Comparison of ENCODE assay signal across 23 mouse cellular contexts in the genomic region with DNA sequence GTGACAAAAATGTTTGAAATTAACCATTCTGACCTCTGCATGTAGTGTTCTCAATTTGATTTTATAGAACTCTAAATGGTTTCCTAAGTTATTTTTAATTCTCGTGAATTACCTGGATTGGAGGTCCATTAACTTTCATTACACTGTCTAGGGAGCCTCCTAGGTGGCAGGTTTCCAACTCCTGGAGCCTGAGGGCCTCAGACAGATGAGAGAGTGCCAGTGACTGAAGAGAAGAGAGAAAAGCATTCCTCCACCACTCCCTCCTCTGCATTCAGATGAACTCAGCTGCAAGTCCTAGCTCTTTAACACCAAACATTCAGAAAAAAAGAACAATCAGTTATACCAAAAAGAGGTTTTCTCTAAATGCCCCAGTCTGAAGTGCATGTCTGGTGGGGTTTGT.
A peak's percentile ranks its signal among the peaks of the same experiment; 100 is the strongest.
DNase-seq lines count a peak whose midpoint lies in the region; ATAC-seq and TF ChIP-seq lines count a peak whose summit lies in the region.
"Had no signal": no experiment of that assay in that cellular context is flagged by ENCODE, and none has a peak within 500 bp of the region (broad histone marks: within the 10 kb centered on the region; RNA-seq: fewer than 3 reads in every experiment).

No protein-coding gene starts in this region.

- no peaks in the 10 kb centered on the region for H3K36me3 ChIP-seq in forebrain, embryonic 14.5 days (ENCODE audit: control insufficient read depth, insufficient read depth, low read length)
- no peaks in the 10 kb centered on the region for H3K36me3 ChIP-seq in forebrain, embryonic 16.5 days (ENCODE audit: control insufficient read depth, insufficient read depth)
- no peaks in the 10 kb centered on the region for H3K36me3 ChIP-seq in midbrain, embryonic 16.5 days (ENCODE audit: control insufficient read depth, insufficient read depth, low read length)
- no peaks in the 10 kb centered on the region for H3K36me3 ChIP-seq in midbrain, embryonic 11.5 days (ENCODE audit: control insufficient read depth, insufficient read depth, low read length)
- no peaks in the 10 kb centered on the region for H3K36me3 ChIP-seq in neural tube, embryonic 14.5 days (ENCODE audit: control insufficient read depth, insufficient read depth, low read length)
- H3K36me3 ChIP-seq in kidney, adult 2 months (ENCODE audit: control insufficient read depth, insufficient read depth, low read length): no peaks in the 10 kb centered on the region
- H3K36me3 ChIP-seq: forebrain, embryonic 12.5 days; hindbrain, embryonic 15.5 days had no signal

- intact Hi-C loops in left cerebral cortex, adult 2 months (cut with DNase I): no loop called here

- H3K9ac ChIP-seq in forebrain, embryonic 14.5 days (ENCODE audit: low read length): no peak overlapping the region
- no peak overlapping the region for H3K9ac ChIP-seq in forebrain, embryonic 16.5 days (replicated peaks; ENCODE audit: low read depth, low read length)
- H3K9ac ChIP-seq in midbrain, embryonic 16.5 days (ENCODE audit: low read depth, low read length): no peak overlapping the region
- no peak overlapping the region for H3K9ac ChIP-seq in midbrain, embryonic 11.5 days (ENCODE audit: low read length)
- H3K9ac ChIP-seq in neural tube, embryonic 14.5 days (replicated peaks; ENCODE audit: low read depth, low read length): no peak overlapping the region
- H3K9ac ChIP-seq: forebrain, embryonic 12.5 days; hindbrain, embryonic 15.5 days had no signal

- H3K27ac ChIP-seq in forebrain, embryonic 14.5 days (ENCODE audit: low read depth, low read length): no peak overlapping the region
- no peak overlapping the region for H3K27ac ChIP-seq in forebrain, embryonic 16.5 days (ENCODE audit: low read length)
- no peak overlapping the region for H3K27ac ChIP-seq in midbrain, embryonic 16.5 days (ENCODE audit: low read length)
- no peak overlapping the region for H3K27ac ChIP-seq in midbrain, embryonic 11.5 days (ENCODE audit: low read depth, low read length)
- H3K27ac ChIP-seq in neural tube, embryonic 14.5 days (ENCODE audit: low read depth, low read length): no peak overlapping the region
- no peak overlapping the region for H3K27ac ChIP-seq in kidney, adult 2 months (ENCODE audit: insufficient read depth, low read depth, low read length)
- H3K27ac ChIP-seq in left cerebral cortex, adult 2 months: no peak overlapping the region
- H3K27ac ChIP-seq: forebrain, embryonic 12.5 days; hindbrain, embryonic 15.5 days; kidney, postnatal 0 days; stomach, postnatal 0 days had no signal

- no peak for DNase-seq in forebrain, embryonic 14.5 days (ENCODE audit: low spot score)
- DNase-seq in midbrain, embryonic 11.5 days (ENCODE audit: low spot score, missing footprints): no peak
- DNase-seq in cerebellum, adult 9-11 months: peak; percentile 59
- no peak for DNase-seq in kidney, adult 2 months
- no peak for DNase-seq in left cerebral cortex, adult 2 months (ENCODE audit: extremely low spot score in 1 of 2, low spot score in 2 of 2)
- DNase-seq: adrenal gland, postnatal 10 days; heart, postnatal 10 days; lung, adult 2 months; lung, postnatal 36 days; right cerebral cortex, postnatal 4 days had no signal

- WGBS in forebrain, embryonic 14.5 days: 50% methylated on average over 1 of the region's 1 CpGs
- WGBS in forebrain, embryonic 16.5 days: 42% methylated on average over 1 of the region's 1 CpGs
- WGBS in midbrain, embryonic 16.5 days: 67% methylated on average over 1 of the region's 1 CpGs
- WGBS in midbrain, embryonic 11.5 days: 67% methylated on average over 1 of the region's 1 CpGs
- 37% methylated on average over 1 of the region's 1 CpGs for WGBS in neural tube, embryonic 14.5 days
- 22% methylated on average over 1 of the region's 1 CpGs for whole genome bisulfite sequencing in kidney, adult 2 months

- TF ChIP-seq CTCF in kidney, adult 2 months (conservative IDR thresholded peaks at IDR 0.05; ENCODE audit: insufficient read depth, insufficient read length, low read depth, low read length): no peak
- TF ChIP-seq CTCF in left cerebral cortex, adult 2 months (IDR thresholded peaks at IDR 0.05): no peak

- no peaks in the 10 kb centered on the region for H3K4me1 ChIP-seq in forebrain, embryonic 14.5 days (ENCODE audit: control insufficient read depth, insufficient read depth, low read length)
- no peaks in the 10 kb centered on the region for H3K4me1 ChIP-seq in forebrain, embryonic 16.5 days (replicated peaks; ENCODE audit: control insufficient read depth, insufficient read depth, low read length)
- H3K4me1 ChIP-seq in midbrain, embryonic 16.5 days (ENCODE audit: control insufficient read depth, insufficient read depth, low read length): no peaks in the 10 kb centered on the region
- H3K4me1 ChIP-seq in midbrain, embryonic 11.5 days (ENCODE audit: control insufficient read depth, insufficient read depth, low read length): no peaks in the 10 kb centered on the region
- peaks cover 6% of the 10 kb centered on the region; the same call in 1 of the 2 replicates for H3K4me1 ChIP-seq in neural tube, embryonic 14.5 days (ENCODE audit: control insufficient read depth, insufficient read depth, low read length)
- no peaks in the 10 kb centered on the region for H3K4me1 ChIP-seq in kidney, adult 2 months (ENCODE audit: control insufficient read depth, insufficient read depth, low read length)
- H3K4me1 ChIP-seq: forebrain, embryonic 12.5 days had no signal

- no peak overlapping the region for H3K4me3 ChIP-seq in forebrain, embryonic 14.5 days (ENCODE audit: low read depth, low read length)
- no peak overlapping the region for H3K4me3 ChIP-seq in forebrain, embryonic 16.5 days (replicated peaks; ENCODE audit: low read length)
- H3K4me3 ChIP-seq in midbrain, embryonic 16.5 days (ENCODE audit: low read depth, low read length): no peak overlapping the region
- H3K4me3 ChIP-seq in midbrain, embryonic 11.5 days (ENCODE audit: low read depth, low read length): no peak overlapping the region
- no peak overlapping the region for H3K4me3 ChIP-seq in neural tube, embryonic 14.5 days (ENCODE audit: low read depth, low read length)
- no peak overlapping the region for H3K4me3 ChIP-seq in kidney, adult 2 months (ENCODE audit: insufficient read depth, low read depth, low read length)
- H3K4me3 ChIP-seq in left cerebral cortex, adult 2 months: no peak overlapping the region
- H3K4me3 ChIP-seq: forebrain, embryonic 12.5 days; hindbrain, embryonic 15.5 days; myocyte had no signal

- TF ChIP-seq POLR2A in kidney, adult 2 months (IDR thresholded peaks at IDR 0.05; ENCODE audit: low read depth, low read length): no peak

- ATAC-seq in forebrain, embryonic 14.5 days: 0 out of 2 replicates have a peak, but pooled peaks have one; percentile 23
- ATAC-seq in forebrain, embryonic 16.5 days: no peak
- ATAC-seq in midbrain, embryonic 16.5 days: peak; percentile 76; the same call in 1 of the 2 replicates
- ATAC-seq in midbrain, embryonic 11.5 days (ENCODE audit: low FRiP score): no peak
- peak; percentile 86 for ATAC-seq in neural tube, embryonic 14.5 days (ENCODE audit: low read depth)
- ATAC-seq: activated CD4-positive, CD25-positive, alpha-beta regulatory T cell, adult 4 months; CD4-positive, CD25-positive, alpha-beta regulatory T cell, adult 4 months; intestine, postnatal 0 days had no signal

- H3K27me3 ChIP-seq in forebrain, embryonic 14.5 days (replicated peaks; ENCODE audit: control insufficient read depth, insufficient read depth, low read length): no peaks in the 10 kb centered on the region
- H3K27me3 ChIP-seq in forebrain, embryonic 16.5 days (replicated peaks; ENCODE audit: control insufficient read depth, insufficient read depth, low read length): no peaks in the 10 kb centered on the region
- H3K27me3 ChIP-seq in midbrain, embryonic 16.5 days (ENCODE audit: control insufficient read depth, insufficient read depth, low read depth, low read length): no peaks in the 10 kb centered on the region
- no peaks in the 10 kb centered on the region for H3K27me3 ChIP-seq in midbrain, embryonic 11.5 days (ENCODE audit: control insufficient read depth, insufficient read depth, low read length)
- no peaks in the 10 kb centered on the region for H3K27me3 ChIP-seq in neural tube, embryonic 14.5 days (ENCODE audit: control insufficient read depth, insufficient read depth, low read length)
- H3K27me3 ChIP-seq in kidney, adult 2 months (replicated peaks; ENCODE audit: control insufficient read depth, insufficient read depth, low read length): no peaks in the 10 kb centered on the region
- H3K27me3 ChIP-seq: forebrain, embryonic 12.5 days; hindbrain, embryonic 15.5 days had no signal

- H3K9me3 ChIP-seq in forebrain, embryonic 14.5 days (replicated peaks; ENCODE audit: control insufficient read depth, low read length): no peaks in the 10 kb centered on the region
- no peaks in the 10 kb centered on the region for H3K9me3 ChIP-seq in forebrain, embryonic 16.5 days (ENCODE audit: control insufficient read depth, low read length)
- no peaks in the 10 kb centered on the region for H3K9me3 ChIP-seq in midbrain, embryonic 16.5 days (replicated peaks; ENCODE audit: control insufficient read depth, low read length, poor library complexity, severe bottlenecking)
- H3K9me3 ChIP-seq in midbrain, embryonic 11.5 days (ENCODE audit: control insufficient read depth, low read length): no peaks in the 10 kb centered on the region
- H3K9me3 ChIP-seq in neural tube, embryonic 14.5 days (ENCODE audit: control insufficient read depth, low read length): no peaks in the 10 kb centered on the region
- H3K9me3 ChIP-seq: forebrain, embryonic 12.5 days; hindbrain, embryonic 15.5 days had no signal

- no peak overlapping the region for H3K4me2 ChIP-seq in forebrain, embryonic 14.5 days (ENCODE audit: low read length)
- H3K4me2 ChIP-seq in forebrain, embryonic 16.5 days (ENCODE audit: low read length): no peak overlapping the region
- H3K4me2 ChIP-seq in midbrain, embryonic 16.5 days (ENCODE audit: low read length): no peak overlapping the region
- no peak overlapping the region for H3K4me2 ChIP-seq in midbrain, embryonic 11.5 days
- H3K4me2 ChIP-seq in neural tube, embryonic 14.5 days (ENCODE audit: low read depth, low read length): no peak overlapping the region
- H3K4me2 ChIP-seq: forebrain, embryonic 12.5 days; heart, embryonic 11.5 days; hindbrain, embryonic 15.5 days; liver, embryonic 11.5 days had no signal

Comparison
In these comparisons a context has a peak if more than half of its experiments do, and no peak if none do; other contexts are left out.
1. ATAC-seq: peak in forebrain, embryonic 14.5 days (single experiment), midbrain, embryonic 16.5 days (single experiment) and neural tube, embryonic 14.5 days (single experiment); none in forebrain, embryonic 16.5 days (single experiment) and midbrain, embryonic 11.5 days (single experiment).